In the genomic region with DNA sequence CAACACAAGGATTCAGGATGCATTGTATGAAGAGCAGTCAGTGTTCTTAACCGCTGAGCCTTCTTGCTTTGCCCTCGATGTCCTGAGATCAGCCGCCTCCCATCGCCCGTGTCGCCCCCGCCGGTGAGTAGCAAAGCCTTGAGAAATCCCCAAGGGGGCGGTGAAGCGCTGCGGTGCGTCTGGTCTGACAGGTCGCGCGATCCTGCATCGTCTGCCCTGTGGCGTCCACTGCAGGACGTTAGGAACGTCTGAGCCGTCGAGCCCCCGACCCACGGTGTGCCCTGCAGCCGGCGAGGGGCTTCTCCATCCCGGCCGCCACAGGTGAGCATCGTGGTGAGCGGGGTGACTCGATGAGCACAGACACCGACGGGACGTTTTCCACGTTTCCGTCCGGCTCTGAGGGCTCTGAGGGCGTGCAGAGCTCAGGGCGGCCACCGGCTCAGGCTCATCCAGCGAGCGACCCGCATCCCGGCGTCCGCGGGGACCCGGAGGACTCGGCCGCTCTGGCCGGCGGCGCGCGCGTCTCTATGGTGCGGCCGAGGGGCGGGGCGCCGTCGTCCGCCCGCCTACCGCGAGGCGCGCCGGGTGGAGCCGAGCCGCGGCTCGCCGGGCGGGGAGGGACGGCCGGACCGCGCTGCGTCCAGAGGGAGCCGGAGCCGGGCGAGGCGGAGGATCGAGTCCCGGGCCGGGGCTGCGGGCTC, we compare ENCODE assay signal across 8 mouse cellular contexts. TPM values are rescaled to one million over a fixed set of nuclear protein-coding genes. Genes with fewer than 3 reads are reported as not detected.
DNase-seq lines count a peak whose midpoint lies in the region; ATAC-seq and TF ChIP-seq lines count a peak whose summit lies in the region.

Gene Tmem267 (plus strand): TSS at position 160 of the 701 bp plus-strand sequence.
Gene 3110070M22Rik (minus strand): TSS at position 504 of the 701 bp plus-strand sequence.

- H3K9ac ChIP-seq in ES-E14 (ENCODE audit: insufficient read depth, low read depth, low read length, poor library complexity, severe bottlenecking) = no peak within 1 kb of the TSS; the same call in 1 of the 2 replicates
- peak within 1 kb of the TSS; percentile 37 for H3K9ac ChIP-seq in forebrain, embryonic 16.5 days (replicated peaks; ENCODE audit: low read depth, low read length)
- H3K9ac ChIP-seq in lung, embryonic 15.5 days = peak within 1 kb of the TSS; percentile 11; the same call in 1 of the 2 replicates

- H3K4me2 ChIP-seq in forebrain, embryonic 16.5 days (ENCODE audit: low read length) = peak within 1 kb of the TSS; percentile 10; the same call in 1 of the 2 replicates
- H3K4me2 ChIP-seq in lung, embryonic 15.5 days = peak within 1 kb of the TSS; percentile 42

- in situ Hi-C loops in ES-E14 (cut with MboI; ENCODE audit: low sequenced_read_pairs in 2 of 2, unreplicated experiment in 2 of 2) = no loop called here

- ATAC-seq in forebrain, embryonic 16.5 days = no peak
- ATAC-seq in hematopoietic stem cell, adult 5-6 weeks (replicated peaks in 1 of 2; ENCODE audit: insufficient read depth in 1 of 2, low FRiP score in 2 of 2, low TSS enrichment in 1 of 2, low read depth in 1 of 2, poor library complexity in 2 of 2, severe bottlenecking in 2 of 2) = peak; percentile 63 to 71
- ATAC-seq in lung, embryonic 15.5 days (ENCODE audit: borderline replicate concordance, extremely low read depth, low FRiP score, low TSS enrichment) = no peak

- peaks cover 2% of the 10 kb centered on the region for H3K36me3 ChIP-seq in ES-E14 (ENCODE audit: control insufficient read depth, insufficient read depth, low read length, poor library complexity, severe bottlenecking)
- H3K36me3 ChIP-seq in forebrain, embryonic 16.5 days (ENCODE audit: control insufficient read depth, insufficient read depth) = peaks cover 16% of the 10 kb centered on the region
- H3K36me3 ChIP-seq in lung, embryonic 15.5 days = peaks cover 20% of the 10 kb centered on the region

- no peak within 1 kb of the TSS for H3K27ac ChIP-seq in ES-E14 (ENCODE audit: insufficient read depth, low read depth, low read length, poor library complexity, severe bottlenecking)
- 0 out of 2 replicates have a peak within 1 kb of the TSS, but pooled peaks have one; percentile 11 for H3K27ac ChIP-seq in forebrain, embryonic 16.5 days (ENCODE audit: low read length)
- H3K27ac ChIP-seq in lung, embryonic 15.5 days = no peak within 1 kb of the TSS; the same call in 1 of the 2 replicates

- peak within 1 kb of the TSS in 1 of 2 experiments; percentile 79; a peak in 1 of 4 replicates for H3K4me3 ChIP-seq in ES-E14 (ENCODE audit: insufficient read depth in 1 of 2, low read depth in 1 of 2, low read length in 2 of 2, poor library complexity in 1 of 2, severe bottlenecking in 1 of 2)
- no peak within 1 kb of the TSS for H3K4me3 ChIP-seq in forebrain, embryonic 16.5 days (replicated peaks; ENCODE audit: low read length)
- H3K4me3 ChIP-seq in lung, embryonic 15.5 days = no peak within 1 kb of the TSS

- H3K4me1 ChIP-seq in ES-E14 (ENCODE audit: control insufficient read depth in 2 of 2, insufficient read depth in 2 of 2, low read length in 2 of 2, poor library complexity in 1 of 2) = no peaks in the 10 kb centered on the region
- no peaks in the 10 kb centered on the region for H3K4me1 ChIP-seq in forebrain, embryonic 16.5 days (replicated peaks; ENCODE audit: control insufficient read depth, insufficient read depth, low read length)
- H3K4me1 ChIP-seq in lung, embryonic 15.5 days = no peaks in the 10 kb centered on the region

- WGBS in forebrain, embryonic 16.5 days = 83% methylated on average over 87 of the region's 87 CpGs
- WGBS in lung, embryonic 15.5 days = 75% methylated on average over 87 of the region's 87 CpGs

- no peaks in the 10 kb centered on the region for H3K27me3 ChIP-seq in forebrain, embryonic 16.5 days (replicated peaks; ENCODE audit: control insufficient read depth, insufficient read depth, low read length)
- no peaks in the 10 kb centered on the region for H3K27me3 ChIP-seq in lung, embryonic 15.5 days

- DNase-seq in ES-E14 (ENCODE audit: low read depth, low spot score) = peak; percentile 37
- peak; percentile 73 for DNase-seq in c-Kit-positive CD71-positive TER-119-positive erythroid progenitor cells, embryonic 14.5 days (ENCODE audit: low spot score)
- peak; percentile 25 for DNase-seq in layer of hippocampus, adult 9-10 months (ENCODE audit: low spot score)
- DNase-seq in retina, postnatal 1 day = peak; percentile 93
- peak; percentile 71 to 79 for DNase-seq in urinary bladder, adult 18-20 months (ENCODE audit: low spot score in 2 of 2)

- no peaks in the 10 kb centered on the region for H3K9me3 ChIP-seq in ES-E14 (ENCODE audit: control insufficient read depth, insufficient read depth, low read depth, low read length)
- peaks cover 5% of the 10 kb centered on the region for H3K9me3 ChIP-seq in forebrain, embryonic 16.5 days (ENCODE audit: control insufficient read depth, low read length)
- H3K9me3 ChIP-seq in lung, embryonic 15.5 days = peaks cover 13% of the 10 kb centered on the region; the same call in 1 of the 2 replicates

TF ChIP-seq in ES-E14, 5 proteins besides CTCF, POLR2A, EP300 and RAD21:
- TF ChIP-seq MAFK (IDR thresholded peaks at IDR 0.05; ENCODE audit: insufficient read depth, low read depth, low read length) (no peak), CHD2 (IDR thresholded peaks at IDR 0.05; ENCODE audit: low read depth, low read length) (no peak), HCFC1 (IDR thresholded peaks at IDR 0.05; ENCODE audit: borderline replicate concordance, insufficient read depth, low read length) (no peak), ZC3H11A (IDR thresholded peaks at IDR 0.05; ENCODE audit: borderline replicate concordance, low read depth, low read length) (no peak), ZNF384 (IDR thresholded peaks at IDR 0.05; ENCODE audit: low read depth, low read length) (no peak)

RNA-seq across cellular contexts. Expression of gene Tmem267, which starts in this region (rescaled TPM):
- total RNA-seq in ES-E14 (2012; rRNA removed) = 0.94 and 1.1 TPM in 2 replicates
- polyA plus RNA-seq in forebrain, embryonic 16.5 days (2015; fragmentation: Nextera tagmentation; extraction: Ambion mirVana) = 3.4 and 3.9 TPM in 2 replicates
- total RNA-seq in hematopoietic stem cell, adult 5-6 weeks (2017) = 7.1 and 10.9 TPM in 2 replicates
- 1.3 and 1.4 TPM in 2 replicates for polyA plus RNA-seq in lung, embryonic 15.5 days (2015; fragmentation: Nextera tagmentation; extraction: Ambion mirVana)

RNA-seq across cellular contexts. Expression of gene 3110070M22Rik, which starts in this region (rescaled TPM):
- total RNA-seq in ES-E14 (2012; rRNA removed) = not detected in 2 replicates
- 1.5 and 2.1 TPM in 2 replicates for polyA plus RNA-seq in forebrain, embryonic 16.5 days (2015; fragmentation: Nextera tagmentation; extraction: Ambion mirVana)
- total RNA-seq in hematopoietic stem cell, adult 5-6 weeks (2017) = 0.25 and 2.5 TPM in 2 replicates
- polyA plus RNA-seq in lung, embryonic 15.5 days (2015; fragmentation: Nextera tagmentation; extraction: Ambion mirVana) = 1.2 and 1.7 TPM in 2 replicates

Comparison
In these comparisons a context has a peak if more than half of its experiments do, and no peak if none do; other contexts are left out.
1. DNase-seq: peak in every context shown above with its lines; median percentile 93 in retina, postnatal 1 day; 75 in urinary bladder, adult 18-20 months; 73 in c-Kit-positive CD71-positive TER-119-positive erythroid progenitor cells, embryonic 14.5 days; 37 in ES-E14; 25 in layer of hippocampus, adult 9-10 months.
2. ATAC-seq: peak in hematopoietic stem cell, adult 5-6 weeks (2 of 2); none in forebrain, embryonic 16.5 days (single experiment) and lung, embryonic 15.5 days (single experiment).